Mouse (Mus musculus) lung, adult 18-20 months (tissue): Measurements from ENCODE around the gene Cx3cr1.

Source experiments
- DNase-seq, 2 experiments: peaks; one replicate each; pipeline ENCODE4 v3.0.0; 2022; ENCODE audit warnings: mixed read lengths in 2 of 2

Cx3cr1 gene

GRCm38 (mm10) chr9:119933675-119934074, 136.0 kb downstream of the Cx3cr1 start:
- DNase-seq, result no peak

GRCm38 (mm10) chr9:119932358-119932757, 137.3 kb downstream of the Cx3cr1 start:
- no peak for DNase-seq

GRCm38 (mm10) chr9:119926497-119926896, 143.2 kb downstream of the Cx3cr1 start:
- no peak for DNase-seq

- no peak for DNase-seq
These were observed 143.9 kb downstream of the Cx3cr1 start for GRCm38 (mm10) chr9:119925729-119926128.

DNA sequence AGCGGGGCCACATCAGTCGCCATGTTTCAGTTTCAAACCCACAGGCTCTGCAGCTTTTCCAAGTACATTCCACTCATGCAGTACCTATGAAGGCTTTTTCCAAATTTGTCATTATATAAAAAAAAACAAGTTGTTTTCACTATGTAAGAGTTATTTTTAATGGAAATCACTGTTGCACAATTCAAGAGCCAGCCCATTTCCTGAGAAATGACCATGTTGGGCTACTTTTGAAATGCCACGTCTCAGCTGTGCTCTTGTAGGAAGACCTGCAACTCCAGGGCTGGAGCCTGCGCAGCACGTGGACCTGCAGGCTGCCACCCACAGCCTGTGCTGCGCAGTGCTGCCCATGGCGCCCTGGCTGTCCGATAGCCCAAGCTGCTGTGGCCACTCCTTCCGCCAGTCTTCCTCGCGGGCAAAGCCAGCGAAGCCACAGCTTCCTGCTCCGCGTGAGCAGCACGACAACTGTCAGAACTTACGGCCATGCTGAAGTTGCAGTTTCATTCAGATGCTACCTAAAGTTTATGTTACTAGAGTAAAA, 144.5 kb downstream of the Cx3cr1 start:
- peak in 1 of 2 experiments; percentile 29 for DNase-seq

- DNase-seq, result no peak
These were observed 146.2 kb downstream of the Cx3cr1 start for GRCm38 (mm10) chr9:119923462-119923861.

DNA sequence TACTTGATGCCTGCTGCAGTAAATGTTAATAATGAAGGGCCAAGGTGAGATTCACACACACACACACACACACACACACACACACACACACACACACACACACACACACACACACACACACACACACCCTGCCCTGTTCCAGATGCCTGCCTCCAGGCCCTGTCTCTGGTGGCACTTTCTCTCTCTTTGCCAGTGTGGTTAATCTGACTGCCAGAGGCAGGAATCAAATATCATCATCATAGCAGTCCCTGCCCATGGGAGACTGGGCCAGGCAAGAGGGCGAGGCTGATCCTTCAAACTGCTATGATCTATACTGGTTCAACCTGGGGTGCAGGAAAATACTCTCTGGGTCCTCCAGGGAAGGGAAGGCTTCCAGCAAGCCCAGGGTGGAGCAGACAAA, 149.8 kb downstream of the Cx3cr1 start:
- DNase-seq, result no peak

GRCm38 (mm10) chr9:119913087-119913838, 156.4 kb downstream of the Cx3cr1 start:
- DNase-seq, result no peak

- DNase-seq, result no peak
These were observed 159.7 kb downstream of the Cx3cr1 start for GRCm38 (mm10) chr9:119909931-119910330.

DNA sequence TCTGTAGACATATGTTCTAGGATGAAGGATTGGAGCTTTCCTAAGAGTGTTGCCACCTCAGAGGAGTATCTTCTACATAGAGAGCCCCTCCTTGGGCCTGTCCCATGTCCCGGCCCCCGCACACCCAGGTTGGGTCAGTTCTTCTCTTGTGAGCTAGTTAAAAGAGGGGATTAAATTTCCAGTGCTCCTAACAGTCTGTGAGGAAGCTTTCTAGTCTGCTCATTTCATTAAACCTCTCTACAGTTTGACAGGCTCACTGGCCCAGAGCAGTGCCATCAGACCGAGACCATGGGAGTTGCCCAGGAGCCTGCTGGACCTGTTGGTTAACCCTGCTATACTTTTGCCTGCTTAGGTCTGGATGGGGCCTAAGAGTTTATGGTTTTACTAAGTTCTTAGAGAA, 161.0 kb downstream of the Cx3cr1 start:
- no peak for DNase-seq

GRCm38 (mm10) chr9:119902410-119903151, 167.1 kb downstream of the Cx3cr1 start:
- no peak for DNase-seq

DNA sequence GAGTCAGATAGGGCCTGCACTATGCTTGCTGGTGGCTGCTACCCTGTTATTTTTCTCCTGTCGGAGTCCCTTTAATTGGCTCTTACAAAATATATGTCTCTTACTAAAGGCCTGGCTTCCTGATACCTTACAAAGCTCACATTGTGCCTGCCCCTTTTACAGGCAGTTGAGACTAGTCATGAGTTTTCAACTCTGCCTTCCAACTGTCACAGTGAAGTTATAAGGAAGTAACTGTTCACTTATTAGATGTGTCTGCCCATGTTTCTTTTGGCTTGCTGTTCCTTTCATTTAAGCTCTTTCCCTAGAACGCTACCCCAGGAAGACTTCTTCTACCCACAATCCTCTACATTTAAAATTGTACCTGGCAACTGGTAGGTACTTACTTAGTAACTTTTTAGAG, 170.2 kb downstream of the Cx3cr1 start:
- DNase-seq, result no peak

GRCm38 (mm10) chr9:119895040-119895721, 174.5 kb downstream of the Cx3cr1 start:
- DNase-seq, result peak; percentile 37 to 44

GRCm38 (mm10) chr9:119894339-119895009, 175.2 kb downstream of the Cx3cr1 start, which contains the start of gene Wdr48:
Wdr48 (plus strand) TSS chr9:119894878.
- DNase-seq, result peak; percentile 98 to 99

DNA sequence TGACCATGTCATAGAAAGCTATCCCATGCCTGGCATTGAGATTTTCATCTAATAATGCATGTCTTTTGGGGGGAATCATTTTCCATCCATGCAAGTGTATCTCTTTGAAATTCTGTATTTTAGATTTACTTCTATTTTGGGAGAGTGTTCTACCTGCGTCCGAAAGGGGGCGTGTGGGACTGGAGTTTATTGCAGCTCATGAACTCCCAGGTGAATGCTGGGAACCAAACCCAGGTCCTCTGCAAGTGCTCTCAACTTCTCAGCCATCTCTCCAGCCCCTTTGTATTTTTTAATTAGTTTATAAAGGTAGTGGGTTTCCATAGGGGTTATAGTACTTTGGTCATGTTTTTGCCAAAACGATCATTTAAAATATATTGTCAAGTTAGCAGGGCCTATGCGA, 175.8 kb downstream of the Cx3cr1 start:
- DNase-seq, result no peak

DNA sequence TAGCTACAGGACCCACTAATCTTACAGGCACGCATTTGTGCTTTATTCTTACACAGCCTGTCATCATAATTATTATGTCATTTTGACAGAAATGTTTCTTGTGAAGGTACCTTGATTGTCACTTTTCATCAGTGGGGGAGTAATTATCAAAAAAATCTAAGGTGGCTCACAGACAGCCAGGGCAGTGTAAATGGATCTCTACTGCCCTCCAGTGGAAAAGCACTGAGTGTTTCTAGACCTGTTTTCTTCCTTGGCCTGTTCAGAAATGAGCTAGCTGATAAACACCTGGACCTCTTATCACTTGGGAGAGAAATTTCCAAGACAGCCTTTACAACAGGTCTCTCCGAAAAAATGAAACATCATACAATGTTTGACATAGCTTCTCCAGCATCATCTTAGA, 179.0 kb downstream of the Cx3cr1 start:
- DNase-seq, result peak in 1 of 2 experiments; percentile 9

- no peak for DNase-seq
These were observed 180.2 kb downstream of the Cx3cr1 start for GRCm38 (mm10) chr9:119889446-119889845.

GRCm38 (mm10) chr9:119888843-119889246, 180.8 kb downstream of the Cx3cr1 start:
- no peak for DNase-seq

DNA sequence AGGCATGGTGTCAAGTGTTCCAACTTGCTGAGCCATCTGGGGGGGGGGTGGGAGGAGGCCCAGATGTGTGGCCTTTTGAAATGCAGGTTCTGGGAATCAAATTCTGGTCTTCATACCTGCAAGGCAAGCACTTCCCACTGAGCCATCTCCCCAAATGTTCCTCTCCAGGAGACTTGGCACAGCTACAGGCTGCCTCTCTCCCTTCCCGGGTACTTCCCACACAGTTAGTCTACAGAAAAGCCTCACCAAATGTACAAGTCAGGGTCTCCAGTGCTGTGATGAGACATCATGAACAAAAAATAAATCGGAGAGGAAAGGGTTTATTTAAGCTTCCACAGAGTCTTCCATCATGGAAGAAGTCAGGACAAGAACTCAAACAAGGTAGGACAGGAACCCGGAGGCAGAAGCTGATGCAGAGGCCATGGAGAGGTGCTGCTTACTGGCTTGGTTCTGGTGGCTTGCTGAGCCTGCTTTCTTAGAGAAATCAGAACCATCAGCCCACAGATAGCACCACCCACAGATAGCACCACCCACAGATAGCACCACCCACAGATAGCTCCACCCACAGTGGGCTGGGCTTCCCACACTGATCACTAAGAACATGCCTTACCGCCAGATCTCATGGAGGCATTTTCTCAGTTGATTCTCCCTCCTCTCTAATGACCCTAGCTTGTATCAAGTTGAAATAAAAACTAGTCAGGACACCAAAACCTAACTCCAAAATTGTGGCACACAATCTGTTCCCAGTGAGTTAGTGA, 182.4 kb downstream of the Cx3cr1 start:
- no peak for DNase-seq

DNA sequence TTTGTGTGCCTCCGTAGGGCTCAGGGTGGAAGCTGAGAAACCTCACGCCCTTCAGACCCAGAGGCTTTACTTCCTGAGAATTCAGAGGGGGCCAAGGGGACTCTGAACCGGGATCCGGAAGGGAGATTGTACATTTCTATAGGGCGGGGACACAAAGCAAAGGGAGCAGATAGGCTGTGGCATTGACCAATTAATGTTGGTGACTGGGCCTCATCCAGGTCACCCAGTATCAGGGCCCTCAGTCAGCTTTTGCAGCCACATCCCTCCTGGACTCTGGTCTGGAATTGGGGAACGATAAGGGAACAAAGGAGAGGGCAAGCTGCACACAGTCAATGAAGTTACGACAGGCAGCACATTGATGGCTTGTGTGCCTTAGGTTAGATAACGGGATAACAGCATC, 215.5 kb downstream of the Cx3cr1 start:
- DNase-seq, result no peak

DNA sequence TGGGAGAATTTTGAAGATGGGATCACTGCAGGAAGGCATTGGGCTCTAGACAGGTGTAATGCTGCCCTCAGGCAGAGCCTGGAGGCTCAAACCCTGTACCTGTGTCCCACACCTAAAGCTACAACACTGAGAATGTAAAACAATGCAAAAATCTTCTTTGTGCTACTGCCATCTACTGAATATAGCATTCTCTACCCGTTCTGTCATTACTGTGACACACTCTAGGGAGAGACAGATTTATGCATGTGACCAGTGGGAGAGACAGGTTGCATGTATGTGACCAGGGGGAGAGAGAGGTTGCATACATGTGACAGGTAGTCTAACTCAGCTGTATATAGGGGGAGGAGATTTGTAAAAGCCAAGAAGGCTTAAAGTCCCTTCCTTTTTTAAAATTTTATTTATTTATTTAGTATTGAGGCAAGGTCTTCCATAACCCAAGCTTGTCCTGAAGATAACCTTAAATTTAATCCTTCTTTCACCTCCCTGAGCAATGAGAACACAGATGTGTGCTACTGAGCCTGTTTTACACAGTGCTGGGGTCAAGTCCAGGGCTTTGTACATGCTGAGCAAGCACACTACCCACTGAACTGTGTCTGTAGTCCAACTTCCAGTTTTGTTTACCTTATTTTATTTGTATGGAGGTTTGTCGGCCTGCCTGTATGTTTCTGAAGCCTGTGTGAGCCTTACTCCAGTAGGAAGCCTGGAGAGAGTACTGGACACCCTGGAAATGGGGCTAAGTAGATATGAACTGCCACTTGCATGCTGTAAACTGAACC, 216.4 kb downstream of the Cx3cr1 start:
- no peak for DNase-seq
